Mouse (Mus musculus) left cerebral cortex, postnatal 10 days (tissue): ENCODE data around the gene Rarres1. TPM values are rescaled to one million over a fixed set of nuclear protein-coding genes. Genes with fewer than 3 reads are reported as not detected.

ENCODE experiments used
- DNase-seq, 2 experiments: peaks; one replicate each; pipeline ENCODE4 v3.0.0; 2021 to 2022; ENCODE audit warnings: low spot score in 2 of 2, mixed read lengths in 1 of 2; ENCODE audit errors: extremely low spot score in 1 of 2
- intact Hi-C: fragments of 180-260 bp; cut with DNase I; formaldehyde crosslinking; loops from one replicate; pipeline ENCODE4 v1.15.1; 2025
- total RNA-seq, 2 experiments: library from RNA; stranded (reverse); gene quantifications; 2 replicates each; pipeline ENCODE4 v1.2.3; 2021

Rarres1 gene
- total RNA-seq = 1 to 10 TPM; 1.5 to 1.6 TPM

GRCm38 (mm10) chr3:67515274-67515801 is at the start of gene Rarres1:
TSS of gene Rarres1 (minus strand) at chr3:67515523.
- DNase-seq = peak in 1 of 2 experiments; percentile 55
- intact Hi-C loops = no loop called here

DNA sequence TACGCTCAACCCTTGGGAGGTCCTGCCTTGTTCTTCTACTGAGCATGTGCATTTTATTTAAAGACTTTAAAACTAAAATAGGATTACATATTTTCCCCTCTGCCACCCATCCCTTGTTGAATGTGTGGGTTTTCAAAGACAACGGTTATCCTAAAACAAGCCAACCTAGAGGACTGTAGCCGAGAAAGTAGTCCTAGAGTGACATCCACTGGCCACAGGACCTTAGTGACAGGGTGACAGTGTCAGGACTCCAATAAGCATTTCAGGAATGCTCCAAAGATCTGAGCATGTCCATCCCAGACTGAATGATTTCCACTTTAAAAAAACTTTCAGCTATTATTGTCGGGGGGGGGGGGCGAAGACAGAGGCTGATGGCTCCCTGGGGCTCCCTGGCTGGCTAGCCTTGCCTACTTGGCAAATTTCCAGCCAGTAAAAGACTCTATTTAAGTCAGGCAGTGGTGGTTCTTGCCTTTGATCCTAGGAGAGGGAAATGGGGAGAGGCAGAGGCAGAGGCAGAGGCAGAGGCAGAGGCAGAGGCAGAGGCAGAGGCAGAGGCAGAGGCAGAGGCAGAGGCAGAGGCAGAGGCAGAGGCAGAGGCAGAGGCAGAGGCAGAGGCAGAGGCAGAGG is 49.5 kb upstream of the Rarres1 start:
- no peak for DNase-seq
- intact Hi-C loops = loop anchor here (10.0 kb wide), 1 partner anchor 130 kb away; the partner anchor contains the start of gene Gfm1

GRCm38 (mm10) chr3:67557718-67558354 is 42.5 kb upstream of the Rarres1 start:
- no peak for DNase-seq
- intact Hi-C loops = no loop called here

- DNase-seq = no peak
- intact Hi-C loops = no loop called here
Measured at GRCm38 (mm10) chr3:67557200-67557651, 41.9 kb upstream of the Rarres1 start.

- intact Hi-C loops = no loop called here
- no peak for DNase-seq
Measured at GRCm38 (mm10) chr3:67555211-67555610, 39.9 kb upstream of the Rarres1 start.

DNA sequence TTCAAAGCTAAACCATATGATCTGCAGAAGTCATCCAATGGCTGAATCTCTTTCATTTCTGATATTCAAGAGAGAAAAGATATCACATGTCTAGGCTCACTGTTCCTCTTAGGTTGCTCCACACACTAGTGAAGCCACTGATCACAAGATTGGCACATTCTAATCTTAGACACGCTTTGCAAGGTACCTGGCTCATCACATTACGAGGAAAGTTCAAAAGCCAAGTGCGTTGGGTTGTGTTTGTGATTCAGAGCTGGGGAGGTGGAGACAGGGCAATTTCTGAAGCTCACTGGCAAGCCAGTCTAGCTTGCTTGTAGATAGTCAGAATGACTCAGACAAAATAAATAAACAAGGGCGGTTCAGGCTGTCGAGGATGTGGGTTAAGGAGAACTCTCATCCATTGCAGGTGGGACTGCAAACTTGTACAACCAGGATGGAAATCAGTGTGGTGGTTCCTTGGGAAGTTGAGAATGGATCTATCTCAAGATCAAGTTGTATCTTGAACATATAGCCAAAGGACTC is 38.7 kb upstream of the Rarres1 start:
- no peak for DNase-seq
- intact Hi-C loops = no loop called here

- intact Hi-C loops = no loop called here
- no peak for DNase-seq
Measured at GRCm38 (mm10) chr3:67553281-67553680, 38.0 kb upstream of the Rarres1 start.

- DNase-seq = no peak
- intact Hi-C loops = no loop called here
Measured at GRCm38 (mm10) chr3:67551193-67551592, 35.9 kb upstream of the Rarres1 start.

DNA sequence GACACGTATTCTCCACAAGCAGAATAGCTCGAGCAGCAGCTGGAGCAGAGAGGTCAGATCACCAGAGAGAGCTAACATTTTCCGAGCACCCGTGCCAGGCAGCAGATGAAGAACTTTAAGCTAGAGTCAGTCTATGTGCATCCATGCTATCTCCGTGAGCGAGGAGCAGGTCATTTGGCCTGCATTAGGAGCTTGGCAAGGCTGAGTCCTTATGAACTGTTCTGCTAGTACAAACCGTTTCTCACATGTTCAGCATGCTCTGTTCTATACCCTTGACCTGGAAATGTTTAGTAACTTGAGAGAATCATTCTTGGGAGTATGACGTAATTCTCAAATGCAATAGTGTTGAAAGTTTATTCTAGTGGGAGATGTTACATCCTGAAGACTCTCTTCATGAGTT is 28.3 kb upstream of the Rarres1 start:
- intact Hi-C loops = no loop called here
- no peak for DNase-seq

DNA sequence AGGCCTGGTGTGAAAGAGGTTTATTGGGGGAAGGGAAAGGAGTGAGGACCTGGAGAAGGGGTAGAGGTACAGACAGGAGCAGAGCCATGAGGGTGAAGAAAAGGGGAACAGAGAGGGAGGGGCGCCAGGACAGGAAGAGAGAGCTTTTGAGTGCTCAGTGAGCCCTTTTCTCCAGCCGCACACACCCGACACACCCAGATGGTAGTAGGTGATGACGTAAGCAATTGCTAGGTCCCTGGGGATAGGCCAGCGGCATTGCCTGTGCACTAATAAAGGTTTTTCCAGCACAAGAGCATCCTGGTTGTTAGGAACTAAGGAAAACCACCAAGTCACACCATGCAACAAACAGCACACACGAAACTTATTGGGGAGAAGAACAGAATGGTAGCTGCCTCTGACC is 9.4 kb upstream of the Rarres1 start:
- intact Hi-C loops = no loop called here
- no peak for DNase-seq

DNA sequence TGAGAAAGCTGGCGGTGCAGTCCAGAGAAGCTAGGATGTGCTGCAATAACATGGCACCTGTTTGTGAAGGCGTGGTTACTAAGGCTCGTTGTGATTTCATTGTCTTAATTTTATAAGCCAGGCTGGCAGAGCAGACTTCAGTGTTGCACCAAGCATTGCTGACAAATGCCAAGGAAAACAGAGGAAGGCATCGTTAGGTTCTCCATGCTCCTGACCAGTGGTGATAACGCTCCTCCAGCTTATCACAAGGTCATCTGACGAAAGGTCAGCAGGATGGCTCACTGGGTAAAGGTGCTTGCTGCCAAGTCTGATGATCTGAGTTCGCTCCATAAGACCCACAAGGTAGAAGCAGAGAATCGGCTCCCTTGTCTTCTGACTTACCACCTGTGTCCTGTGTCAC is 7.4 kb upstream of the Rarres1 start:
- DNase-seq = no peak
- intact Hi-C loops = no loop called here

- DNase-seq = no peak
- intact Hi-C loops = no loop called here
Measured at GRCm38 (mm10) chr3:67520568-67521143, 5.3 kb upstream of the Rarres1 start.

GRCm38 (mm10) chr3:67514801-67515273 is 486 bp downstream of the Rarres1 start:
- DNase-seq = peak in 1 of 2 experiments; percentile 53

GRCm38 (mm10) chr3:67512807-67513206 is 2.5 kb downstream of the Rarres1 start:
- peak; percentile 74 to 76 for DNase-seq
- intact Hi-C loops = loop anchor here (5.0 kb wide), 1 partner anchor 534 kb away; no protein-coding TSS in a partner anchor

More at GRCm38 (mm10) chr3:67514801-67515273, 486 bp downstream of the Rarres1 start:
- intact Hi-C loops = loop anchor here (5.0 kb wide), 1 partner anchor 532 kb away; no protein-coding TSS in a partner anchor

DNA sequence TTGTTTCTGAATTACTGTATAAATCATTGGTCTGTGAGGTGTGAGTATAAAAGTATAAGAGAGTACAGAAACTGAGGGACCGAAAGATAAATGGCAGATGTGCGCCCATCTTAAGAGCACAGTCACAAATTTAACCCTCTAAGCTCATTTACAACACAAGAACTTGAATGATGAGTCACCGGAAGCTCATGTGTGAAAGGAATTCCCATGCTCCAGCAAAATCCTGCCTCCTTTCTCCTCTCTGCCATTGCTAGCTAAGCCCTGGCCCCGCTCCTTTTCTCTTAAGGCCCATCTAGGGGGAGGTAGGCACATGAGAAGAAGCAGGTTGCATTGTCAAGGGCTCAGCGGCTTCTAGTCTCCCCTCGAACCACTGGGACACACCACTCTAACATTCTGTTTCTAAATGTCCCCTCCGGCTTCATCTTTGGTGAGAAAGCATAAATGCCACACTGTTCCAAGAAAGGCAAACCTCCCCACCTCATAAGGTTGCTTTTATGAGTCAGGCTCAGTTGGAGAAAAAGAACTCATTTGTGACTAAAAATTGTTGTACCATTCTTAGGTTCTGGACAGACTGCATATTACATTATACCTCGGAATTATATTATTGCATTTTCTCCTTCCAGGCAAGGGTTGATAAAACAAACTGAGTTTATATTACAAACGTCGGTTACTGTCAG is 7.0 kb downstream of the Rarres1 start:
- intact Hi-C loops = no loop called here
- no peak for DNase-seq

- intact Hi-C loops = no loop called here
- no peak for DNase-seq
Measured at GRCm38 (mm10) chr3:67505286-67505685, 10.0 kb downstream of the Rarres1 start.

- DNase-seq = no peak
- intact Hi-C loops = no loop called here
Measured at GRCm38 (mm10) chr3:67503878-67504277, 11.4 kb downstream of the Rarres1 start.

GRCm38 (mm10) chr3:67499406-67499791 is 15.9 kb downstream of the Rarres1 start:
- intact Hi-C loops = no loop called here
- DNase-seq = no peak
